Mouse (Mus musculus): Measurements from ENCODE around the gene Gm48551. TPM values are rescaled to one million over a fixed set of nuclear protein-coding genes. Genes with fewer than 3 reads are reported as not detected.
A peak's percentile ranks its signal among the peaks of the same experiment; 100 is the strongest.

Gm48551 gene
- polyA plus RNA-seq, 1 experiment from 2014 or later = 4.0 TPM

- 7% methylated on average over 54 of the region's 54 CpGs for whole genome bisulfite sequencing
- H3K27ac ChIP-seq = peak overlapping the region; percentile 80
- peaks cover 56% of the 10 kb centered on the region for H3K36me3 ChIP-seq
- H3K27me3 ChIP-seq (ENCODE audit: insufficient read depth, poor library complexity, severe bottlenecking) = peaks cover 54% of the 10 kb centered on the region
- peaks cover 99% of the 10 kb centered on the region for H3K4me1 ChIP-seq (replicated peaks)
- H3K9me3 ChIP-seq = no peaks in the 10 kb centered on the region
- DNase-seq (ENCODE audit: low spot score) = no peak
- peak overlapping the region; percentile 49 for H3K4me3 ChIP-seq
Measured at GRCm38 (mm10) chr10:81363436-81364346, 20.6 kb upstream of the Gm48551 start.

- no peak for DNase-seq (ENCODE audit: low spot score)
- H3K4me3 ChIP-seq = peak overlapping the region; percentile 49
- H3K27ac ChIP-seq = peak overlapping the region; percentile 70; the same call in 1 of the 2 replicates
- H3K36me3 ChIP-seq = peaks cover 66% of the 10 kb centered on the region
- WGBS = 12% methylated on average over 28 of the region's 28 CpGs
- H3K4me1 ChIP-seq (replicated peaks) = peaks cover 89% of the 10 kb centered on the region
- no peaks in the 10 kb centered on the region for H3K9me3 ChIP-seq
- peaks cover 48% of the 10 kb centered on the region for H3K27me3 ChIP-seq (ENCODE audit: insufficient read depth, poor library complexity, severe bottlenecking)
Measured at GRCm38 (mm10) chr10:81364666-81365065, 19.6 kb upstream of the Gm48551 start.

GRCm38 (mm10) chr10:81365073-81365472 lies 19.2 kb upstream of the Gm48551 start:
- Histone ChIP-seq H3K27ac (peak overlapping the region; percentile 70), H3K27me3 (ENCODE audit: insufficient read depth, poor library complexity, severe bottlenecking) (peaks cover 44% of the 10 kb centered on the region), H3K4me1 (replicated peaks) (peaks cover 85% of the 10 kb centered on the region), H3K36me3 (peaks cover 67% of the 10 kb centered on the region), H3K4me3 (peak overlapping the region; percentile 49), H3K9me3 (no peaks in the 10 kb centered on the region)
- no peak for DNase-seq (ENCODE audit: low spot score)
- WGBS = 40% methylated on average over 4 of the region's 4 CpGs

GRCm38 (mm10) chr10:81365672-81366476 lies 18.4 kb upstream of the Gm48551 start, which contains the start of gene 4930404N11Rik:
4930404N11Rik (minus strand) TSS chr10:81365816.
- no peaks in the 10 kb centered on the region for H3K9me3 ChIP-seq
- H3K36me3 ChIP-seq = peaks cover 71% of the 10 kb centered on the region
- 15% methylated on average over 12 of the region's 12 CpGs for WGBS
- peak; percentile 78 for DNase-seq (ENCODE audit: low spot score)
- H3K4me1 ChIP-seq (replicated peaks) = peaks cover 77% of the 10 kb centered on the region
- peak within 1 kb of the TSS; percentile 70 for H3K27ac ChIP-seq
- H3K27me3 ChIP-seq (ENCODE audit: insufficient read depth, poor library complexity, severe bottlenecking) = peaks cover 44% of the 10 kb centered on the region
- H3K4me3 ChIP-seq = peak within 1 kb of the TSS; percentile 49

- H3K27me3 ChIP-seq (ENCODE audit: insufficient read depth, poor library complexity, severe bottlenecking) = peaks cover 38% of the 10 kb centered on the region
- H3K4me1 ChIP-seq (replicated peaks) = peaks cover 70% of the 10 kb centered on the region
- H3K4me3 ChIP-seq = no peak overlapping the region
- H3K27ac ChIP-seq = peak overlapping the region; percentile 70
- peaks cover 72% of the 10 kb centered on the region for H3K36me3 ChIP-seq
- no peak for DNase-seq (ENCODE audit: low spot score)
- 79% methylated on average over 6 of the region's 6 CpGs for WGBS
- no peaks in the 10 kb centered on the region for H3K9me3 ChIP-seq
Measured at GRCm38 (mm10) chr10:81366477-81367206, 17.6 kb upstream of the Gm48551 start.

GRCm38 (mm10) chr10:81367207-81367495 lies 17.1 kb upstream of the Gm48551 start:
- peaks cover 33% of the 10 kb centered on the region for H3K27me3 ChIP-seq (ENCODE audit: insufficient read depth, poor library complexity, severe bottlenecking)
- no peak for DNase-seq (ENCODE audit: low spot score)
- H3K4me1 ChIP-seq (replicated peaks) = peaks cover 68% of the 10 kb centered on the region
- no peaks in the 10 kb centered on the region for H3K9me3 ChIP-seq
- peaks cover 72% of the 10 kb centered on the region for H3K36me3 ChIP-seq
- H3K4me3 ChIP-seq = no peak overlapping the region
- H3K27ac ChIP-seq = no peak overlapping the region
- WGBS = 82% methylated on average over 6 of the region's 6 CpGs

- Histone ChIP-seq H3K4me3 (0 out of 2 replicates have a peak overlapping the region, but pooled peaks have one; percentile 3), H3K27ac (no peak overlapping the region), H3K27me3 (ENCODE audit: insufficient read depth, poor library complexity, severe bottlenecking) (no peaks in the 10 kb centered on the region), H3K36me3 (peaks cover 63% of the 10 kb centered on the region), H3K4me1 (replicated peaks) (peaks cover 36% of the 10 kb centered on the region), H3K9me3 (no peaks in the 10 kb centered on the region)
- WGBS = 97% methylated on average over 10 of the region's 10 CpGs
- no peak for DNase-seq (ENCODE audit: low spot score)
Measured at GRCm38 (mm10) chr10:81375322-81375721, 8.9 kb upstream of the Gm48551 start.

- Histone ChIP-seq H3K9me3 (no peaks in the 10 kb centered on the region), H3K4me3 (peak overlapping the region; percentile 94), H3K36me3 (peaks cover 48% of the 10 kb centered on the region), H3K4me1 (replicated peaks) (peaks cover 36% of the 10 kb centered on the region), H3K27me3 (ENCODE audit: insufficient read depth, poor library complexity, severe bottlenecking) (no peaks in the 10 kb centered on the region), H3K27ac (peak overlapping the region; percentile 98)
- 42% methylated on average over 6 of the region's 6 CpGs for WGBS
- DNase-seq (ENCODE audit: low spot score) = no peak
Measured at GRCm38 (mm10) chr10:81376561-81377361, 7.5 kb upstream of the Gm48551 start.

- Histone ChIP-seq H3K4me1 (replicated peaks) (peaks cover 32% of the 10 kb centered on the region), H3K4me3 (peak overlapping the region; percentile 94), H3K36me3 (peaks cover 43% of the 10 kb centered on the region), H3K27ac (peak overlapping the region; percentile 98), H3K9me3 (no peaks in the 10 kb centered on the region), H3K27me3 (ENCODE audit: insufficient read depth, poor library complexity, severe bottlenecking) (no peaks in the 10 kb centered on the region)
- DNase-seq (ENCODE audit: low spot score) = no peak
- WGBS = 65% methylated on average over 2 of the region's 2 CpGs
Measured at GRCm38 (mm10) chr10:81377362-81377664, 7.0 kb upstream of the Gm48551 start.

GRCm38 (mm10) chr10:81377793-81378552 lies 6.3 kb upstream of the Gm48551 start, which contains the start of gene Fzr1:
Fzr1 (minus strand) TSS chr10:81378516.
- Histone ChIP-seq H3K4me3 (peak within 1 kb of the TSS; percentile 94), H3K4me1 (replicated peaks) (peaks cover 32% of the 10 kb centered on the region), H3K27ac (peak within 1 kb of the TSS; percentile 98), H3K9me3 (no peaks in the 10 kb centered on the region), H3K36me3 (peaks cover 36% of the 10 kb centered on the region), H3K27me3 (ENCODE audit: insufficient read depth, poor library complexity, severe bottlenecking) (no peaks in the 10 kb centered on the region)
- DNase-seq (ENCODE audit: low spot score) = peak; percentile 21
- 1% methylated on average over 59 of the region's 59 CpGs for WGBS

GRCm38 (mm10) chr10:81378553-81379182 lies 5.6 kb upstream of the Gm48551 start:
- peak overlapping the region; percentile 98 for H3K27ac ChIP-seq
- under 1% methylated on average over 46 of the region's 46 CpGs for WGBS
- no peaks in the 10 kb centered on the region for H3K27me3 ChIP-seq (ENCODE audit: insufficient read depth, poor library complexity, severe bottlenecking)
- peaks cover 29% of the 10 kb centered on the region for H3K36me3 ChIP-seq
- H3K4me3 ChIP-seq = peak overlapping the region; percentile 94
- H3K9me3 ChIP-seq = no peaks in the 10 kb centered on the region
- DNase-seq (ENCODE audit: low spot score) = peak; percentile 100
- H3K4me1 ChIP-seq (replicated peaks) = peaks cover 32% of the 10 kb centered on the region
